Mouse (Mus musculus) liver, adult 2 months (tissue): ENCODE measurements at regions not wholly inside any gene's neighbourhood (a gene's known extent, or its start where the extent isn't known, plus 50 kb on each side); places are given as distances from the start of the nearest gene placed in this dataset.

Experiments
- DNase-seq: peaks from one replicate; pipeline ENCODE4 v3.0.0-alpha.2; 2011; ENCODE audit warnings: low read depth, low spot score; ENCODE audit errors: extremely low read depth
- H3K27ac ChIP-seq: fragments of 200-500 bp; replicated peaks from 2 replicates; pipeline ENCODE4 v1.5.1; 2012; ENCODE audit warnings: low read depth, mild to moderate bottlenecking, control low read depth, inconsistent platforms, low read length; ENCODE audit not compliant: insufficient read depth
- H3K27me3 ChIP-seq: fragments of 200-500 bp; 2 replicates; pipeline ENCODE4 v1.6.1; 2012; ENCODE audit warnings: mild to moderate bottlenecking, moderate library complexity, low read length, inconsistent platforms; ENCODE audit not compliant: control insufficient read depth, insufficient read depth
- H3K36me3 ChIP-seq: fragments of 200-500 bp; 2 replicates; pipeline ENCODE4 v1.6.1; 2012; ENCODE audit warnings: low read length, inconsistent platforms; ENCODE audit not compliant: control insufficient read depth, insufficient read depth
- H3K4me1 ChIP-seq: fragments of 200-500 bp; 2 replicates; pipeline ENCODE4 v1.6.1; 2011; ENCODE audit warnings: low read length; ENCODE audit not compliant: control insufficient read depth, insufficient read depth
- H3K4me3 ChIP-seq: fragments of 200-500 bp; 2 replicates; pipeline ENCODE4 v1.5.1; 2011; ENCODE audit warnings: low read depth, mild to moderate bottlenecking, control low read depth, low read length, moderate library complexity; ENCODE audit not compliant: insufficient read depth
- H3K79me2 ChIP-seq: fragments of 200-500 bp; 2 replicates; pipeline ENCODE4 v1.6.1; 2012; ENCODE audit warnings: inconsistent platforms, mild to moderate bottlenecking, low read length, moderate library complexity; ENCODE audit not compliant: control insufficient read depth, insufficient read depth
- H3K9ac ChIP-seq: fragments of 200-500 bp; 2 replicates; pipeline ENCODE4 v1.6.1; 2012; ENCODE audit warnings: low read depth, mild to moderate bottlenecking, control low read depth, inconsistent platforms, low read length
- CTCF ChIP-seq: fragments of 200-500 bp; IDR thresholded peaks from 2 replicates; pipeline ENCODE4 v1.5.1; 2011; ENCODE audit warnings: low read depth, low read length, control low read depth
- POLR2A ChIP-seq: fragments of 200-500 bp; IDR thresholded peaks from 2 replicates; pipeline ENCODE4 v1.6.1; 2011; ENCODE audit warnings: low read length, control low read depth; ENCODE audit not compliant: insufficient read depth; ENCODE audit errors: extremely low read depth
- WGBS: fragments of 180-500 bp; shearing (Covaris S2); methylation state at CpG from one replicate; pipeline ENCODE4 v1.1.7; 2018; 5-methylcytosine and 5-hydroxymethylcytosine counted together

DNA sequence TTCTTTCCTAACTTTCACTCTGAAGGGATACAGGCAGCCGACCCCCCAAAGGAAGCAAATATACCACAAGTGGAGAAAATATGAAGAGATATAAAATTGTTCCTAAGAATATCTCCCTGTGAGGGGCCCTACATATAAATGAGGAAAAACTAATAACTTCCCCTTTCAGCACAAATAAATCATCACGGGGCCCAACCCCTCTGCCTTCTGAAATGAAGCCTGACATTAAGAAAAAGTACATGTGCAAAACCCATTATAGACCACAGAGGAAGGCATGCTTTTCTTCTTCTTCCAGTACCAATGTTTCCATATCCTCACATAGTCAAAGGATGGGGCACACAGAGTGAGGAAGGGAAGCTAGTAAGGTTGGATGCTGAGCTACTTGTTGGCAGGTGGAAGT lies 317.0 kb downstream of the Ttll7 start:
- H3K27me3 ChIP-seq: no peaks in the 10 kb centered on the region

DNA sequence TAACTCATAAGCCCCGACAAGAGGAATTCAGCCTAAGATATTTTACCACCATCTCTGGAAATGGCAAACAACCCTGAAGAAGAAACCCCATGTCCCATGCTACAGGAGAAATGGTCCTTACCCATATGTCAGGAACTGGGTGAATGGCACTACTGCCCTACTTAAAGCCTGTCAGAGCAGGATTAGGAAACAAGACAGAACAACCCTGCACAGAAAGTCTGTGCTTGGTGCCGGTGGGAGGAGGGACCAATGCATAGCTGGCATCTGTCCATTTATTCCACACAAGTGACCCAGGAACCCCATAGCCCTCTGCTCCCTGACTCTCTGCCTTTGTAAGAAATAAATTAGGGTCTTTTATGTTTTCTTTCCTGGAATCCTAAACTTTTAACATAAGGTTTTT lies 317.9 kb downstream of the Ttll7 start:
- no peak for TF ChIP-seq POLR2A
- no peak for TF ChIP-seq CTCF
- H3K27me3 ChIP-seq: no peaks in the 10 kb centered on the region
- no peaks in the 10 kb centered on the region for H3K36me3 ChIP-seq
- H3K4me1 ChIP-seq: no peaks in the 10 kb centered on the region
- no peak for DNase-seq
- H3K79me2 ChIP-seq: no peaks in the 10 kb centered on the region
- no peak overlapping the region for H3K4me3 ChIP-seq
- WGBS: 70% methylated on average over 2 of the region's 2 CpGs
- H3K27ac ChIP-seq: no peak overlapping the region
- no peak overlapping the region for H3K9ac ChIP-seq

More for the DNA sequence above, 317.0 kb downstream of the Ttll7 start:
- Histone ChIP-seq H3K4me1 (no peaks in the 10 kb centered on the region), H3K9ac (no peak overlapping the region), H3K4me3 (no peak overlapping the region), H3K27ac (no peak overlapping the region), H3K36me3 (no peaks in the 10 kb centered on the region), H3K79me2 (no peaks in the 10 kb centered on the region)
- no peak for DNase-seq
- 83% methylated on average over 2 of the region's 2 CpGs for WGBS
- no peak for TF ChIP-seq POLR2A
- TF ChIP-seq CTCF: no peak

GRCm38 (mm10) chr3:147178746-147179145 lies 326.6 kb downstream of the Ttll7 start:
- WGBS: 78% methylated on average over 6 of the region's 6 CpGs
- TF ChIP-seq CTCF: no peak
- TF ChIP-seq POLR2A: no peak
- no peaks in the 10 kb centered on the region for H3K27me3 ChIP-seq

DNA sequence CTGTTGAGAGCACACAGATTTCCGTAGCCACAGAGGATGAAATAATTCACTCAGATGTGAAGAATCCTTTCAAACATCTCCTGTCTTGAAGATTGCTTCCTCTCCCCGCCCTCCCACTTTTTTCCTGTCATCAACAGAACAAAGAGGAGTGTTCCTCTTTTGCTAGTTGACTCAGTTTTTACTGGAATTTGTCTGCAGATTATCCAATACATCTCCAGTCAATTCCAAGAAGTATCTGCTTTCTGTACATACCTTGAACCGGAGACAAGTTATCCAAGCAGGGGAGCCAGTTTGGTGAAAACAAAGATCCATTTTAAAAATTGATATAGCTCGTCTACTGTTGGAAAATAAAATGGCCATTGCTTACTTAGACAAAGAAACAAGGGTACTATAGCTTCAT lies 328.5 kb downstream of the Ttll7 start:
- WGBS: 68% methylated on average over 4 of the region's 4 CpGs
- Histone ChIP-seq H3K79me2 (no peaks in the 10 kb centered on the region), H3K27ac (no peak overlapping the region), H3K4me3 (no peak overlapping the region), H3K36me3 (no peaks in the 10 kb centered on the region), H3K4me1 (no peaks in the 10 kb centered on the region), H3K9ac (no peak overlapping the region), H3K27me3 (no peaks in the 10 kb centered on the region)
- no peak for DNase-seq
- TF ChIP-seq POLR2A (no peak), CTCF (no peak)

More at GRCm38 (mm10) chr3:147178746-147179145, 326.6 kb downstream of the Ttll7 start:
- Histone ChIP-seq H3K9ac (no peak overlapping the region), H3K79me2 (no peaks in the 10 kb centered on the region), H3K27ac (no peak overlapping the region), H3K36me3 (no peaks in the 10 kb centered on the region), H3K4me1 (no peaks in the 10 kb centered on the region), H3K4me3 (no peak overlapping the region)
- no peak for DNase-seq

GRCm38 (mm10) chr3:147181501-147182365 lies 329.6 kb downstream of the Ttll7 start:
- no peak overlapping the region for H3K9ac ChIP-seq
- no peak for DNase-seq
- no peaks in the 10 kb centered on the region for H3K36me3 ChIP-seq
- H3K4me3 ChIP-seq: no peak overlapping the region
- TF ChIP-seq CTCF (no peak), POLR2A (no peak)
- WGBS: 5% methylated on average over 20 of the region's 20 CpGs
- H3K27ac ChIP-seq: no peak overlapping the region
- no peaks in the 10 kb centered on the region for H3K27me3 ChIP-seq
- no peaks in the 10 kb centered on the region for H3K4me1 ChIP-seq
- no peaks in the 10 kb centered on the region for H3K79me2 ChIP-seq

DNA sequence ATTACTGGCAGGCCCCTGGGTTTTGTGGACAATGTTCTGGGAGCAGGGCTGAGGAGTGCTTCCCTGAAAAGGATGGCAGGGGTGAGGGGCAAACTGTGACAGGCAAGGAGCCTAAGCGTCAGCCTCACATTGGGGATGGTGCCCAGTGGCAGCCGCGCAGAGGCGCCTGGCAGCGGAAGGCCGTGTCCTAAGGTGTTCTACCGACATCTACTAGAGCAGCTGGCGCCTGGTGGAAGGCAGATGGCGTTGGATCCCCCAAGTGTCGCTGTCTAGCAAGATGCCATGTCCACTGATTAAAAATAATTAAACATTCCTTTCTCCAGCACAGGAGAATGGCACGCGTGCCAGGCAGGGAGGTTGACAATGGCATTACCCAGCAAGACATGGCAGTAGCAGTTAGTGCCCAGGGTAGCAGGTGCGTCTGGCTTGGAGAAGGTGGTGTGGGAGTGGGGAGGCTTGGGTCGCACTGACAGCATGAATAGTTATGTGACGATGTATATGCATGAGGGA lies 330.3 kb downstream of the Ttll7 start:
- no peaks in the 10 kb centered on the region for H3K4me1 ChIP-seq
- H3K27ac ChIP-seq: no peak overlapping the region
- H3K9ac ChIP-seq: no peak overlapping the region
- H3K79me2 ChIP-seq: no peaks in the 10 kb centered on the region
- DNase-seq: no peak
- H3K4me3 ChIP-seq: no peak overlapping the region
- 42% methylated on average over 15 of the region's 15 CpGs for WGBS
- no peaks in the 10 kb centered on the region for H3K36me3 ChIP-seq
- TF ChIP-seq POLR2A (no peak), CTCF (no peak)
- H3K27me3 ChIP-seq: no peaks in the 10 kb centered on the region
